Mouse (Mus musculus): Measurements from ENCODE around the gene Aldh8a1. TPM values are rescaled to one million over a fixed set of nuclear protein-coding genes. Genes with fewer than 3 reads are reported as not detected.

Aldh8a1 gene
- polyA plus RNA-seq, 1 experiment, result 0.06 TPM

DNA sequence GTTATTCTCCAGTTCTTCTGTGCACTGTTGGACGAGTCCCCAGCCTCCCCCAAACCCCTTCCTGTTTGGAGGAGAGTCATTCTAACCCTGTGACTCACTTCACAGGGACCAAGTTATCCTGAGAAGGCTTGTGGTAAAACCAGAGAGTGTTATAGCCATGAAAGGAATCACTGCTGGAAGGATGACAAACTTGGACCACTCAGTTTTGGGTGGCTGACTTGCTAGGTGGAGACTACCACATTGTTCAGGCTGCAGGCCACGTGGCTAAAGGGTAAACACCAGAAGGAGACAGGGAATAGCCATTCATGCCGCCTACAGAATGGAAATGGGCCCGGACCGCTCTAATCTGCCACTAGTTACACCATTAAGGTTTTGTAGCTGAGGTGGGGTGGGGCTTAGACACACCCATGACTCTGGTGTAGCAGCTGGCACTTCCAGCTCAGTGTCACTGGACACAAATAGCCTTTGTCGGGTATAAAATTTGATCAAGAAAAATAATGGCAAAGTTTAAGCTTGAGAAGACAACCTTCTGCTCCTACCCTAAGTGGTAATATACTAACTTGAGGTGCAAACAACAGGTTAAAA lies 34.6 kb downstream of the Aldh8a1 start:
- H3K27ac ChIP-seq (ENCODE audit: insufficient read depth, low read length), result no peak overlapping the region

DNA sequence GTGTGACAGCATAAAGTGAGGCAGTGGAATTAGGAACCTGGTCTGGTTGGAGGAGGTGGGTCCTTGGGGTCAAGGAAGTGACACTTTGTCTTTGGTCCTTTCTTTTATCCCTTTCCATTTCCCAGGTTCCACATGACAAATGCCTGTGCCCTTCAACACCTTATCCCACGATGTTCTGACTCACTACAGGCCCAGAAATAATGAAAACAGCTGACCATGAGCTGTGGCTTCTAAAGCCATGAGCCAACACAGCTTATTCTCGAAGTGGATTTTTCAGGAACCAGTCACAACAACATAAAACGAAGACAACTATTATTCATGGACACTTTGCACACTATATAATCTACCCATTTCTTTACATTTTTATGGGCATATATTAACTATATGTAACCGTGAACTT lies 37.9 kb downstream of the Aldh8a1 start:
- no peak overlapping the region for H3K4me3 ChIP-seq (ENCODE audit: extremely low read depth, insufficient read depth, insufficient read length)

More for the DNA sequence above, 34.6 kb downstream of the Aldh8a1 start:
- H3K4me3 ChIP-seq (ENCODE audit: extremely low read depth, insufficient read depth, insufficient read length), result no peak overlapping the region
- no peaks in the 10 kb centered on the region for H3K36me3 ChIP-seq (ENCODE audit: control insufficient read depth, insufficient read depth, low read length)
- no peaks in the 10 kb centered on the region for H3K27me3 ChIP-seq (ENCODE audit: control insufficient read depth, insufficient read depth, low read length)
- no peaks in the 10 kb centered on the region for H3K4me1 ChIP-seq (ENCODE audit: control insufficient read depth, insufficient read depth, insufficient read length)
- 73% methylated on average over 6 of the region's 6 CpGs for WGBS
- TF ChIP-seq CTCF (IDR thresholded peaks at IDR 0.05; ENCODE audit: extremely low read depth, insufficient read depth, insufficient read length, insufficient replicate concordance) (no peak), POLR2A (IDR thresholded peaks at IDR 0.05; ENCODE audit: low read depth, low read length) (no peak)
- DNase-seq (ENCODE audit: low read depth in 1 of 2, low spot score in 2 of 2), result no peak

GRCm38 (mm10) chr10:21416184-21416583 lies 39.1 kb downstream of the Aldh8a1 start:
- no peak overlapping the region for H3K27ac ChIP-seq (ENCODE audit: insufficient read depth, low read length)
- WGBS, result 90% methylated on average over 5 of the region's 5 CpGs
- TF ChIP-seq CTCF (IDR thresholded peaks at IDR 0.05; ENCODE audit: extremely low read depth, insufficient read depth, insufficient read length, insufficient replicate concordance), result no peak
- no peak for TF ChIP-seq POLR2A (IDR thresholded peaks at IDR 0.05; ENCODE audit: low read depth, low read length)
- H3K4me3 ChIP-seq (ENCODE audit: extremely low read depth, insufficient read depth, insufficient read length), result no peak overlapping the region
- no peaks in the 10 kb centered on the region for H3K27me3 ChIP-seq (ENCODE audit: control insufficient read depth, insufficient read depth, low read length)
- no peaks in the 10 kb centered on the region for H3K4me1 ChIP-seq (ENCODE audit: control insufficient read depth, insufficient read depth, insufficient read length)
- H3K36me3 ChIP-seq (ENCODE audit: control insufficient read depth, insufficient read depth, low read length), result no peaks in the 10 kb centered on the region
- DNase-seq (ENCODE audit: low read depth in 1 of 2, low spot score in 2 of 2), result no peak

More for the DNA sequence above, 37.9 kb downstream of the Aldh8a1 start:
- Histone ChIP-seq H3K27me3 (ENCODE audit: control insufficient read depth, insufficient read depth, low read length) (no peaks in the 10 kb centered on the region), H3K4me1 (ENCODE audit: control insufficient read depth, insufficient read depth, insufficient read length) (no peaks in the 10 kb centered on the region), H3K27ac (ENCODE audit: insufficient read depth, low read length) (no peak overlapping the region), H3K36me3 (ENCODE audit: control insufficient read depth, insufficient read depth, low read length) (no peaks in the 10 kb centered on the region)
- no peak for DNase-seq (ENCODE audit: low read depth in 1 of 2, low spot score in 2 of 2)
- 81% methylated on average over 4 of the region's 4 CpGs for WGBS
- TF ChIP-seq POLR2A (IDR thresholded peaks at IDR 0.05; ENCODE audit: low read depth, low read length) (no peak), CTCF (IDR thresholded peaks at IDR 0.05; ENCODE audit: extremely low read depth, insufficient read depth, insufficient read length, insufficient replicate concordance) (no peak)

- no peak overlapping the region for H3K27ac ChIP-seq (ENCODE audit: insufficient read depth, low read length)
- H3K4me3 ChIP-seq (ENCODE audit: extremely low read depth, insufficient read depth, insufficient read length), result no peak overlapping the region
- H3K36me3 ChIP-seq (ENCODE audit: control insufficient read depth, insufficient read depth, low read length), result no peaks in the 10 kb centered on the region
- no peaks in the 10 kb centered on the region for H3K27me3 ChIP-seq (ENCODE audit: control insufficient read depth, insufficient read depth, low read length)
- peak; percentile 14 to 37 for DNase-seq (ENCODE audit: low read depth in 1 of 2, low spot score in 2 of 2)
- no peaks in the 10 kb centered on the region for H3K4me1 ChIP-seq (ENCODE audit: control insufficient read depth, insufficient read depth, insufficient read length)
- no peak for TF ChIP-seq POLR2A (IDR thresholded peaks at IDR 0.05; ENCODE audit: low read depth, low read length)
- no peak for TF ChIP-seq CTCF (IDR thresholded peaks at IDR 0.05; ENCODE audit: extremely low read depth, insufficient read depth, insufficient read length, insufficient replicate concordance)
- WGBS, result 79% methylated on average over 14 of the region's 14 CpGs
These were observed 42.1 kb downstream of the Aldh8a1 start for GRCm38 (mm10) chr10:21419188-21419587.

DNA sequence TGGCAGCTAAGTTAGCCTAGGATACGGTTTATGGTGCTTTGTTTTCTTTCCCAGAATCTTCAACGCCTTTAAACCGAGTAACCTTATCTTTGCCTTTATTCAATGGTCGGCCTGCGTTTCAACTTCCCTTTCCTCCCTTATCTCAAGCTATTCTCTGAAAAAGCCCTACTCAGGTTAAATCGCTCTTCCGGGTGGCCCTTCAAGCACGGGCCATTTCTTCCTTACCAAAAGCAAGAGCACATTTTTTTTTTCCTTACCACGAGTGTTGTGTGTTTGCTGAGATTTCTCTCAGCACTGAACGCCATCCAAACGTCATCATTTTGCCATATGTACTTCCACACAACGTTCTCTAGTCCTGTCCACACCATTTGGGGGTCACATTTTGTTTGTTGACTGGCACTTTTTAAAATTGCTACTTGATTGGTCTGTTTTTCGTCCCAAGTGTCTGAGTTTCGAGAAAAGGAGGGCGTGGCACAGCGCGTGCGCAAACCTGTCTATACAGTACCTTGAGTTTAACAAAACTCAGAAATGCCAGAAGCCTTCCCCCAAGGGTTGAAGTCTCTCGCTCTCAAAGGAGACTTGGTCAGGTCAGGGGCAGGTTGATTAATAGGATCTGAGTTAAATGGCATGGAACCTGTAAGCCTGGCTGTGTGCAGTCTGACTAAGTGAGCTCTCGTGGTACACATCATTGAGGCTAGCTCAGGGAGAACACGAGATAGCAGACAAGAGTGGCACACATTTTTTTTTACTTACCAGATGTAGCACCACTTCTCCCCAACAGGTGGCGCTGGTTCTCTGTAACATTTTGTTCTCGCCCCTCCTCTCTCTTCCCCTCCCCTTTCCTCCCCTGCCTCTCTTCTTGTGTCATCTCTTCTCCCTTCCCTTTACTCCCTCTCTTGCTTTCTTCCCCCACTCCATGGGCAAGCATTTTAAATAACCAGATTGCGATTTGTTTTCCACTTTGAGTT lies 43.6 kb downstream of the Aldh8a1 start:
- no peaks in the 10 kb centered on the region for H3K27me3 ChIP-seq (ENCODE audit: control insufficient read depth, insufficient read depth, low read length)
- WGBS, result 49% methylated on average over 24 of the region's 24 CpGs
- peak; percentile 19 to 33 for DNase-seq (ENCODE audit: low read depth in 1 of 2, low spot score in 2 of 2)
- no peak overlapping the region for H3K27ac ChIP-seq (ENCODE audit: insufficient read depth, low read length)
- no peaks in the 10 kb centered on the region for H3K4me1 ChIP-seq (ENCODE audit: control insufficient read depth, insufficient read depth, insufficient read length)
- no peaks in the 10 kb centered on the region for H3K36me3 ChIP-seq (ENCODE audit: control insufficient read depth, insufficient read depth, low read length)
- no peak overlapping the region for H3K4me3 ChIP-seq (ENCODE audit: extremely low read depth, insufficient read depth, insufficient read length)
- TF ChIP-seq CTCF (IDR thresholded peaks at IDR 0.05; ENCODE audit: extremely low read depth, insufficient read depth, insufficient read length, insufficient replicate concordance) (peak; percentile 42; the same call in 1 of the 2 replicates), POLR2A (IDR thresholded peaks at IDR 0.05; ENCODE audit: low read depth, low read length) (no peak)

DNA sequence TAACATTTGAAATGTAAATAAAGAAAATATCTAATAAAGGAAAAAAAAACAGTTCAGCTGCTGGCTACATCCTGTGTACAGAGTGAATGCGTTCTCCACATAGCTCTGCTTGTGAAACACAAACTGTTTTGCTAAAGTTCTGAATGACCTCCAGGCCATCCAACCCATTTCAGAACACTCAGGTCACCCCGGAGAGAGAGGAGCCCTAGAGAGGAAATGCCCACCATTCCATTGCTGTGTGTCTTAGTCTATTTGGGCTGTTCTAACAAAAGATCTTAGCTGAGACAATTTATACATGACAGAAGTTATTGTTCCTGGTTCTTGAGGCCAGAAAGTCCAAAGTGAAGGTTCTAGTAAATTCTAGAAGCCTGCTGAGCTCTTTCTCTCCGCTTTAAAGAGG lies 49.4 kb downstream of the Aldh8a1 start:
- Histone ChIP-seq H3K4me1 (ENCODE audit: control insufficient read depth, insufficient read depth, insufficient read length) (no peaks in the 10 kb centered on the region), H3K27me3 (ENCODE audit: control insufficient read depth, insufficient read depth, low read length) (no peaks in the 10 kb centered on the region), H3K4me3 (ENCODE audit: extremely low read depth, insufficient read depth, insufficient read length) (no peak overlapping the region), H3K36me3 (ENCODE audit: control insufficient read depth, insufficient read depth, low read length) (no peaks in the 10 kb centered on the region), H3K27ac (ENCODE audit: insufficient read depth, low read length) (no peak overlapping the region)
- TF ChIP-seq POLR2A (IDR thresholded peaks at IDR 0.05; ENCODE audit: low read depth, low read length) (no peak), CTCF (IDR thresholded peaks at IDR 0.05; ENCODE audit: extremely low read depth, insufficient read depth, insufficient read length, insufficient replicate concordance) (no peak)
- DNase-seq (ENCODE audit: low read depth in 1 of 2, low spot score in 2 of 2), result no peak
- WGBS, result 79% methylated on average over 3 of the region's 3 CpGs
